Mouse (Mus musculus) midbrain, embryonic 13.5 days (tissue): Measurements from ENCODE around the gene Tm7sf2. TPM values are rescaled to one million over a fixed set of nuclear protein-coding genes. Genes with fewer than 3 reads are reported as not detected.
"Not testable (repeated sequence)": the region's sequence is repeated elsewhere in the genome, so short reads cannot be mapped to it uniquely, and the experiment has no call there.

Source experiments
- ATAC-seq: fragments of 200-750 bp; cut with Nextera tagmentation; 2 replicates; pipeline ENCODE4 v1.8.0; 2017; ENCODE audit warnings: mild to moderate bottlenecking, moderate TSS enrichment, moderate library complexity
- H3K27ac ChIP-seq: fragments of 300-500 bp; sonication (generic); 2 replicates; pipeline ENCODE4 v1.5.1; 2015; ENCODE audit warnings: inconsistent platforms, mild to moderate bottlenecking, moderate library complexity
- H3K27me3 ChIP-seq: fragments of 300-500 bp; sonication (generic); 2 replicates; pipeline ENCODE4 v1.6.1; 2015; ENCODE audit warnings: mild to moderate bottlenecking, inconsistent platforms
- H3K36me3 ChIP-seq: fragments of 300-500 bp; sonication (generic); 2 replicates; pipeline ENCODE4 v1.6.1; 2015; ENCODE audit warnings: mild to moderate bottlenecking, inconsistent platforms
- H3K4me1 ChIP-seq: fragments of 300-500 bp; sonication (generic); replicated peaks from 2 replicates; pipeline ENCODE4 v1.6.1; 2015; ENCODE audit warnings: inconsistent platforms
- H3K4me2 ChIP-seq: fragments of 300-500 bp; sonication (generic); replicated peaks from 2 replicates; pipeline ENCODE4 v1.6.1; 2015; ENCODE audit warnings: moderate library complexity, mild to moderate bottlenecking, inconsistent platforms
- H3K4me3 ChIP-seq: fragments of 300-500 bp; sonication (generic); replicated peaks from 2 replicates; pipeline ENCODE4 v1.5.1; 2015; ENCODE audit warnings: mild to moderate bottlenecking, inconsistent platforms
- H3K9ac ChIP-seq: fragments of 300-500 bp; sonication (generic); replicated peaks from 2 replicates; pipeline ENCODE4 v1.6.1; 2015; ENCODE audit warnings: mild to moderate bottlenecking, inconsistent platforms
- H3K9me3 ChIP-seq: fragments of 300-500 bp; sonication (generic); 2 replicates; pipeline ENCODE4 v1.6.1; 2016; ENCODE audit warnings: mild to moderate bottlenecking, inconsistent platforms
- WGBS: fragments of 180-500 bp; shearing (Covaris S2); methylation state at CpG from one replicate; pipeline ENCODE4 v1.1.7; 2015; 5-methylcytosine and 5-hydroxymethylcytosine counted together
- polyA plus RNA-seq: library from polyadenylated mRNA; unstranded; fragments of >200 nt; fragmentation: Nextera tagmentation; extraction: Ambion mirVana; gene quantifications from 2 replicates; pipeline ENCODE4 v1.2.1, GENCODE M21; 2015

Gene Tm7sf2
- polyA plus RNA-seq, 1 experiment from 2014 or later: 44.1 TPM

GRCm38 (mm10) chr19:6052516-6052915 lies 15.7 kb downstream of the Tm7sf2 start:
- Histone ChIP-seq H3K4me1 (peaks cover 30% of the 10 kb centered on the region), H3K4me3 (no peak overlapping the region), H3K27me3 (no peaks in the 10 kb centered on the region), H3K27ac (no peak overlapping the region), H3K4me2 (no peak overlapping the region), H3K9ac (no peak overlapping the region), H3K9me3 (no peaks in the 10 kb centered on the region), H3K36me3 (peaks cover 77% of the 10 kb centered on the region)
- ATAC-seq: no peak
- WGBS: 84% methylated on average over 7 of the region's 7 CpGs

GRCm38 (mm10) chr19:6048681-6049410 lies 19.3 kb downstream of the Tm7sf2 start:
- H3K36me3 ChIP-seq: peaks cover 58% of the 10 kb centered on the region
- H3K4me3 ChIP-seq: peak overlapping the region; percentile 96; the same call in 1 of the 2 replicates
- H3K9ac ChIP-seq: 0 out of 2 replicates have a peak overlapping the region, but pooled peaks have one; percentile 93
- H3K4me1 ChIP-seq: peaks cover 30% of the 10 kb centered on the region
- H3K27me3 ChIP-seq: no peaks in the 10 kb centered on the region
- no peak overlapping the region for H3K27ac ChIP-seq
- H3K9me3 ChIP-seq: no peaks in the 10 kb centered on the region
- 94% methylated on average over 11 of the region's 11 CpGs for WGBS
- ATAC-seq: no peak
- H3K4me2 ChIP-seq: peak overlapping the region; percentile 100; the same call in 1 of the 2 replicates

- Histone ChIP-seq H3K27ac (no peak overlapping the region; the same call in 1 of the 2 replicates), H3K9ac (peak overlapping the region; percentile 93), H3K4me3 (peak overlapping the region; percentile 96), H3K36me3 (peaks cover 48% of the 10 kb centered on the region), H3K27me3 (no peaks in the 10 kb centered on the region), H3K4me2 (peak overlapping the region; percentile 100), H3K9me3 (no peaks in the 10 kb centered on the region), H3K4me1 (peaks cover 30% of the 10 kb centered on the region)
- WGBS: 90% methylated on average over 8 of the region's 8 CpGs
- no peak for ATAC-seq
Measured at GRCm38 (mm10) chr19:6047899-6048166, 20.3 kb downstream of the Tm7sf2 start.

- Histone ChIP-seq H3K27me3 (no peaks in the 10 kb centered on the region), H3K9ac (peak overlapping the region; percentile 93), H3K4me3 (peak overlapping the region; percentile 96), H3K4me1 (peaks cover 30% of the 10 kb centered on the region), H3K27ac (peak overlapping the region; percentile 99), H3K36me3 (peaks cover 43% of the 10 kb centered on the region), H3K4me2 (peak overlapping the region; percentile 100), H3K9me3 (no peaks in the 10 kb centered on the region)
- ATAC-seq: peak; percentile 19
- 2% methylated on average over 44 of the region's 44 CpGs for WGBS
Measured at GRCm38 (mm10) chr19:6047154-6047898, 20.8 kb downstream of the Tm7sf2 start.

DNA sequence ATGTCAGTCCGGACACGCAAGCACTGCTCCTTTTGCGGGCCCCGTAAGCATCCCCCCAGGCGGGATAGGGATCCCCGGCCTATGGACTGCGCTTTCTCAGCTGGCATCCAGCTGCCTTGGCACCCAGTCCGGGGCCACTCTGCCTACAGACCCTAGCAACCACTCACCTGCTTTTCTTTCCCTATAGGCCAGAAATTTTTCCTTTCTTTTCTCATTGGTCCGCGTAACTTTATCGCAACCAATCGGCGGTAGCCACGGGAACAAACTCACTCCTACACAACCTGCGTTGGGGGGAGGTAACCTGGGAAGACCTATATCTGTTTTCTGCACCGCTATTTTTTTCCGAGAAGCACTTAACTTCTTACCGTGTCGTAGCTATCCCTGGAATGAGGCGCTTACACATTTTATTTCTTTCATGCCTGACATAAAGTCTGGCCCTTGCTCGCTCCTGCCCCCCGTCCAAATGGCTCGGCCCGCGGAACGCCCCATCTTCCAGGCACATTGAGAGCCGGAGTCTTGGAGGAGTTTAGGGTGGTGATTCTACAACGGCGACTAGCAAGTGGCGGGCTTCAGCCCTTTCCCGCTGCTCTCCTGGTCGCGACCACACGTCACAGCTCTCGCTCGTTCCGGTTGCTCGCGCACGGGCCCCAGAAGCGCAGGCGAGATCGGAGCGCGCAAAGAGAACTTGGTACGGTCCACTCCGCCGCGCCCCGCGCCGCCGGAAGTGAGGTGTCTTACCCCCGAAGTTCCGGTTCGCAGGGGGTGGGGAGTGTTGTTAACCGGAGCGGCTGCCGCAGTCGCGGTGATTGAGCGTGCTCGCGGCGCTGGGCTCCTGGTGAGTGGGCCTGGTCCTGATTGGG lies 21.6 kb downstream of the Tm7sf2 start, which contains the start of gene Syvn1:
Gene Syvn1 (plus strand): TSS at position 283 of the 860 bp plus-strand sequence.
- peak within 1 kb of the TSS; percentile 96 for H3K4me3 ChIP-seq
- peak; percentile 93 for ATAC-seq
- H3K27ac ChIP-seq: peak within 1 kb of the TSS; percentile 99
- under 1% methylated on average over 65 of the region's 65 CpGs for WGBS
- H3K27me3 ChIP-seq: no peaks in the 10 kb centered on the region
- H3K36me3 ChIP-seq: peaks cover 34% of the 10 kb centered on the region
- no peaks in the 10 kb centered on the region for H3K9me3 ChIP-seq
- peak within 1 kb of the TSS; percentile 93 for H3K9ac ChIP-seq
- peaks cover 32% of the 10 kb centered on the region for H3K4me1 ChIP-seq
- peak within 1 kb of the TSS; percentile 100 for H3K4me2 ChIP-seq

GRCm38 (mm10) chr19:6045366-6046293 lies 22.5 kb downstream of the Tm7sf2 start:
- ATAC-seq: peak; percentile 60
- Histone ChIP-seq H3K36me3 (peaks cover 26% of the 10 kb centered on the region), H3K27ac (peak overlapping the region; percentile 99), H3K9ac (peak overlapping the region; percentile 75), H3K4me3 (peak overlapping the region; percentile 96), H3K9me3 (no peaks in the 10 kb centered on the region), H3K4me1 (peaks cover 32% of the 10 kb centered on the region), H3K4me2 (peak overlapping the region; percentile 100), H3K27me3 (no peaks in the 10 kb centered on the region)
- 23% methylated on average over 20 of the region's 20 CpGs for WGBS

- not testable (repeated sequence) for H3K9me3 ChIP-seq, H3K4me3 ChIP-seq, H3K4me2 ChIP-seq, ATAC-seq, H3K9ac ChIP-seq, H3K27ac ChIP-seq, H3K27me3 ChIP-seq
- Histone ChIP-seq H3K4me1 (peaks cover 30% of the 10 kb centered on the region), H3K36me3 (peaks cover 10% of the 10 kb centered on the region)
- WGBS: 74% methylated on average over 4 of the region's 4 CpGs
Measured at GRCm38 (mm10) chr19:6044102-6044501, 24.1 kb downstream of the Tm7sf2 start.

GRCm38 (mm10) chr19:6042293-6042692 lies 25.9 kb downstream of the Tm7sf2 start:
- H3K4me3 ChIP-seq: no peak overlapping the region
- ATAC-seq: no peak
- H3K4me1 ChIP-seq: peaks cover 12% of the 10 kb centered on the region
- H3K27me3 ChIP-seq: no peaks in the 10 kb centered on the region
- H3K9me3 ChIP-seq: no peaks in the 10 kb centered on the region
- 82% methylated on average over 9 of the region's 9 CpGs for WGBS
- H3K27ac ChIP-seq: no peak overlapping the region
- H3K36me3 ChIP-seq: no peaks in the 10 kb centered on the region
- no peak overlapping the region for H3K9ac ChIP-seq
- H3K4me2 ChIP-seq: no peak overlapping the region

DNA sequence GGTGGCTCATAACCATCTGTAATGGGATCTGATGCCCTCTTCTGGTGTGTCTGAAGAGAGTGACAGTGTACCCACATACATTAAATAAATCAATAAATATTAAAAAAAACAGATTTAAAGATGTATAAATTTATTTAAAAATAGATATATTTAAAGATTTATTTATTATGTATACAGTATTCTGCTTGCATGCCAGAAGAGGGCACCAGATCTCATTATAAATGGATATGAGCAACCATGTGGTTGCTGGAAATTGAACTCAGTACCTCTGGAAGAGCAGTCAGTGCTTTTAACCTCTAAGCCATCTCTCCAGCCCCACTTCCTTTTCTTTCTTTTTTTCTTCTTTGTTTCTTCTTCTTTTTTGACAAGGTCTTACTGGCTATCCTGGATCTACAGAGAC lies 28.2 kb downstream of the Tm7sf2 start:
- Histone ChIP-seq H3K4me2 (no peak overlapping the region), H3K36me3 (no peaks in the 10 kb centered on the region), H3K9ac (no peak overlapping the region), H3K4me1 (peaks cover 4% of the 10 kb centered on the region), H3K4me3 (no peak overlapping the region), H3K27me3 (no peaks in the 10 kb centered on the region), H3K9me3 (no peaks in the 10 kb centered on the region), H3K27ac (no peak overlapping the region)
- no peak for ATAC-seq

- ATAC-seq: no peak
- no peaks in the 10 kb centered on the region for H3K27me3 ChIP-seq
- no peaks in the 10 kb centered on the region for H3K36me3 ChIP-seq
- H3K4me1 ChIP-seq: peaks cover 2% of the 10 kb centered on the region; the same call in 1 of the 2 replicates
- no peak overlapping the region for H3K4me3 ChIP-seq
- no peak overlapping the region for H3K27ac ChIP-seq
- 87% methylated on average over 7 of the region's 7 CpGs for WGBS
- no peaks in the 10 kb centered on the region for H3K9me3 ChIP-seq
- H3K9ac ChIP-seq: no peak overlapping the region
- H3K4me2 ChIP-seq: no peak overlapping the region
Measured at GRCm38 (mm10) chr19:6038326-6038725, 29.8 kb downstream of the Tm7sf2 start.

DNA sequence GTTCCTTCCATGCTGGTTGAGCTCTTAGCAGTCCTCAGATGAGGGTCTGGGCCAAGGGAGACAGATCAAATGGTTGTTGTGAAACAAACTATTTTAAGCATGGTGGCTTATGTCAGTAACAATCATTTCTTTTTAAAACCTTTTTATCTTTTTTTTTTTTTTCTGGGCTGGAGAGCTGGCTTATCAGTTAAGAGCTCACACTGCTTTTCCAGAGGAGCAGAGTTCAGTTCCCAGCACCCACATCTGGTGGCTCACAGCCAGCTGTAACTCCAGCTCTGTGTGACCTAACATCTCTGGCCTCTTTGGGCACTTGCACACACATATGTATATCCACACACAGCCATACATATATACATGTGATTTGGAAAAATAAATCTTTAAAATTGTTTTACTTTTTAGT lies 30.5 kb downstream of the Tm7sf2 start:
- no peak overlapping the region for H3K4me3 ChIP-seq
- H3K27me3 ChIP-seq: no peaks in the 10 kb centered on the region
- H3K4me1 ChIP-seq: peaks cover 2% of the 10 kb centered on the region; the same call in 1 of the 2 replicates
- no peaks in the 10 kb centered on the region for H3K9me3 ChIP-seq
- H3K9ac ChIP-seq: no peak overlapping the region
- no peak for ATAC-seq
- no peak overlapping the region for H3K4me2 ChIP-seq
- no peak overlapping the region for H3K27ac ChIP-seq
- H3K36me3 ChIP-seq: no peaks in the 10 kb centered on the region
